10 mouse cellular contexts compared by ENCODE assay signal in genomic region chr6:13413768-13414167, GRCm38 (mm10).
A peak's percentile ranks its signal among the peaks of the same experiment; 100 is the strongest.
DNase-seq lines count a peak whose midpoint lies in the region; ATAC-seq and TF ChIP-seq lines count a peak whose summit lies in the region.
"Had no signal": no experiment of that assay in that cellular context is flagged by ENCODE, and none has a peak within 500 bp of the region (broad histone marks: within the 10 kb centered on the region; RNA-seq: fewer than 3 reads in every experiment).

No protein-coding gene starts in this region.

- no peak overlapping the region for H3K4me3 ChIP-seq in hindbrain, postnatal 0 days (ENCODE audit: low read length)
- H3K4me3 ChIP-seq: liver, embryonic 13.5 days; stomach, embryonic 15.5 days had no signal

- no peak overlapping the region for H3K4me2 ChIP-seq in hindbrain, postnatal 0 days (ENCODE audit: low read depth, low read length)
- H3K4me2 ChIP-seq: liver, embryonic 13.5 days; stomach, embryonic 15.5 days had no signal

- no peaks in the 10 kb centered on the region for H3K4me1 ChIP-seq in hindbrain, postnatal 0 days (ENCODE audit: insufficient read depth, low read length)
- H3K4me1 ChIP-seq: liver, embryonic 13.5 days; stomach, embryonic 15.5 days had no signal

- no peak for ATAC-seq in hindbrain, postnatal 0 days
- no peak for ATAC-seq in megakaryocyte progenitor cell, adult 5-6 weeks (replicated peaks; ENCODE audit: poor library complexity)

- H3K27ac ChIP-seq in hindbrain, postnatal 0 days = no peak overlapping the region
- H3K27ac ChIP-seq: liver, embryonic 13.5 days; stomach, embryonic 15.5 days had no signal

- DNase-seq in adrenal gland, postnatal 25 days = peak; percentile 2
- DNase-seq in adrenal gland, adult 2 months = no peak
- peak; percentile 34 to 57 for DNase-seq in left cerebral cortex, adult 18-20 months (ENCODE audit: low spot score in 2 of 2)
- DNase-seq in left cerebral cortex, adult 8-10 months (ENCODE audit: low spot score in 2 of 2) = no peak
- DNase-seq in ES-CJ7 (ENCODE audit: low read depth, low spot score) = peak; percentile 63
- no peak for DNase-seq in hindbrain, postnatal 0 days (ENCODE audit: low spot score)
- no peak for DNase-seq in spleen, adult 12 weeks (ENCODE audit: low spot score)
- DNase-seq: liver, embryonic 13.5 days had no signal

- TF ChIP-seq CTCF in hindbrain, postnatal 0 days (IDR thresholded peaks at IDR 0.05; ENCODE audit: low read depth) = peak; percentile 49

- no peaks in the 10 kb centered on the region for H3K36me3 ChIP-seq in hindbrain, postnatal 0 days (ENCODE audit: insufficient read depth, low read length)
- H3K36me3 ChIP-seq: liver, embryonic 13.5 days; stomach, embryonic 15.5 days had no signal

- H3K9me3 ChIP-seq in hindbrain, postnatal 0 days (ENCODE audit: low read length) = no peaks in the 10 kb centered on the region
- H3K9me3 ChIP-seq: liver, embryonic 13.5 days; stomach, embryonic 15.5 days had no signal

- no peak overlapping the region for H3K9ac ChIP-seq in hindbrain, postnatal 0 days (replicated peaks; ENCODE audit: low read length)
- H3K9ac ChIP-seq: liver, embryonic 13.5 days; stomach, embryonic 15.5 days had no signal

- no peaks in the 10 kb centered on the region for H3K27me3 ChIP-seq in hindbrain, postnatal 0 days (ENCODE audit: insufficient read depth, low read length)
- H3K27me3 ChIP-seq: liver, embryonic 13.5 days; stomach, embryonic 15.5 days had no signal

Comparison
In these comparisons a context has a peak if more than half of its experiments do, and no peak if none do; other contexts are left out.
1. DNase-seq: peak in adrenal gland, postnatal 25 days (single experiment), left cerebral cortex, adult 18-20 months (2 of 2) and ES-CJ7 (single experiment); none in adrenal gland, adult 2 months (single experiment), left cerebral cortex, adult 8-10 months (0 of 2), hindbrain, postnatal 0 days (single experiment) and spleen, adult 12 weeks (single experiment).